Mouse (Mus musculus) left cerebral cortex, postnatal 25 days (tissue): ENCODE results near the gene Rpl34. TPM values are rescaled to one million over a fixed set of nuclear protein-coding genes. Genes with fewer than 3 reads are reported as not detected.
A peak's percentile ranks its signal among the peaks of the same experiment; 100 is the strongest.

Source experiments
- DNase-seq, 2 experiments: peaks; one replicate each; pipeline ENCODE4 v3.0.0; 2022; ENCODE audit warnings: low spot score in 2 of 2, mixed read lengths in 1 of 2
- intact Hi-C: fragments of 180-260 bp; cut with DNase I; formaldehyde crosslinking; loops from one replicate; pipeline ENCODE4 v1.15.1; 2025
- total RNA-seq, 2 experiments: library from RNA; stranded (reverse); gene quantifications; 2 replicates each; pipeline ENCODE4 v1.2.3; 2021

The Rpl34 gene
- total RNA-seq = 100 to 1,000 TPM; 306 to 319 TPM

GRCm38 (mm10) chr3:130730189-130730653, at the start of gene Rpl34:
Gene Rpl34 (minus strand): TSS chr3:130730398.
- DNase-seq = peak; percentile 93 to 97
- intact Hi-C loops = loop anchor here (1.0 kb wide), 1 partner anchor 21 kb away; the partner anchor contains the start of gene Ostc

GRCm38 (mm10) chr3:130768172-130768571, 38.0 kb upstream of the Rpl34 start:
- intact Hi-C loops = no loop called here
- DNase-seq = no peak

- intact Hi-C loops = no loop called here
- DNase-seq = no peak
Observed at GRCm38 (mm10) chr3:130764091-130764490, 33.9 kb upstream of the Rpl34 start.

GRCm38 (mm10) chr3:130760711-130761435, 30.7 kb upstream of the Rpl34 start:
- DNase-seq = peak; percentile 60 to 61
- intact Hi-C loops = loop anchor here (1.0 kb wide), 1 partner anchor 476 kb away; no protein-coding TSS in a partner anchor

- intact Hi-C loops = no loop called here
- DNase-seq = no peak
Observed at GRCm38 (mm10) chr3:130758157-130758841, 28.1 kb upstream of the Rpl34 start.

GRCm38 (mm10) chr3:130757117-130757852, 27.1 kb upstream of the Rpl34 start:
- intact Hi-C loops = no loop called here
- DNase-seq = no peak

GRCm38 (mm10) chr3:130749206-130749605, 19.0 kb upstream of the Rpl34 start:
- no peak for DNase-seq
- intact Hi-C loops = no loop called here

GRCm38 (mm10) chr3:130746673-130747619, 16.7 kb upstream of the Rpl34 start:
- DNase-seq = no peak
- intact Hi-C loops = no loop called here

GRCm38 (mm10) chr3:130737652-130738361, 7.6 kb upstream of the Rpl34 start:
- intact Hi-C loops = no loop called here

GRCm38 (mm10) chr3:130736758-130737157, 6.6 kb upstream of the Rpl34 start:
- DNase-seq = no peak
- intact Hi-C loops = no loop called here

More at GRCm38 (mm10) chr3:130737652-130738361, 7.6 kb upstream of the Rpl34 start:
- DNase-seq = no peak

GRCm38 (mm10) chr3:130729472-130730188, 568 bp downstream of the Rpl34 start:
- intact Hi-C loops = loop anchor here (1.0 kb wide), 1 partner anchor 20 kb away; the partner anchor contains the start of gene Ostc

GRCm38 (mm10) chr3:130727676-130728075, 2.5 kb downstream of the Rpl34 start:
- no peak for DNase-seq
- intact Hi-C loops = no loop called here

More at GRCm38 (mm10) chr3:130729472-130730188, 568 bp downstream of the Rpl34 start:
- DNase-seq = peak; percentile 17 to 38

GRCm38 (mm10) chr3:130727036-130727435, 3.2 kb downstream of the Rpl34 start:
- no peak for DNase-seq
- intact Hi-C loops = no loop called here

- DNase-seq = no peak
- intact Hi-C loops = no loop called here
Observed at GRCm38 (mm10) chr3:130725718-130726117, 4.5 kb downstream of the Rpl34 start.

- DNase-seq = no peak
- intact Hi-C loops = no loop called here
Observed at GRCm38 (mm10) chr3:130722733-130723478, 7.3 kb downstream of the Rpl34 start.

GRCm38 (mm10) chr3:130720225-130720624, 10.0 kb downstream of the Rpl34 start:
- intact Hi-C loops = no loop called here
- peak in 1 of 2 experiments; percentile 5 for DNase-seq

GRCm38 (mm10) chr3:130718871-130719270, 11.3 kb downstream of the Rpl34 start:
- intact Hi-C loops = no loop called here
- no peak for DNase-seq
